Mouse (Mus musculus) left cerebral cortex, adult 2 months (tissue): Measurements from ENCODE around the gene Slc29a4. TPM values are rescaled to one million over a fixed set of nuclear protein-coding genes. Genes with fewer than 3 reads are reported as not detected.

Source experiments
- DNase-seq, 2 experiments: peaks; one replicate each; pipeline ENCODE4 v3.0.0; 2021 to 2022; ENCODE audit warnings: low spot score in 2 of 2, mixed read lengths in 1 of 2; ENCODE audit errors: extremely low spot score in 1 of 2
- H3K27ac ChIP-seq: fragments of 200-600 bp; 2 replicates; pipeline ENCODE4 v1.8.1; 2022
- H3K4me3 ChIP-seq: fragments of 200-600 bp; 2 replicates; pipeline ENCODE4 v1.8.1; 2022
- CTCF ChIP-seq: fragments of 200-600 bp; IDR thresholded peaks from 2 replicates; pipeline ENCODE4 v1.8.1; 2022; ENCODE audit warnings: antibody characterized with exemption, mild to moderate bottlenecking, moderate library complexity
- intact Hi-C: fragments of 180-260 bp; cut with DNase I; formaldehyde crosslinking; loops from one replicate; pipeline ENCODE4 v1.15.1; 2025
- total RNA-seq, 2 experiments: library from RNA; stranded (reverse); gene quantifications; 2 replicates each; pipeline ENCODE4 v1.2.3; 2021

The Slc29a4 gene
- total RNA-seq, 2 experiments from 2014 or later: 10.1 to 11.2 TPM

DNA sequence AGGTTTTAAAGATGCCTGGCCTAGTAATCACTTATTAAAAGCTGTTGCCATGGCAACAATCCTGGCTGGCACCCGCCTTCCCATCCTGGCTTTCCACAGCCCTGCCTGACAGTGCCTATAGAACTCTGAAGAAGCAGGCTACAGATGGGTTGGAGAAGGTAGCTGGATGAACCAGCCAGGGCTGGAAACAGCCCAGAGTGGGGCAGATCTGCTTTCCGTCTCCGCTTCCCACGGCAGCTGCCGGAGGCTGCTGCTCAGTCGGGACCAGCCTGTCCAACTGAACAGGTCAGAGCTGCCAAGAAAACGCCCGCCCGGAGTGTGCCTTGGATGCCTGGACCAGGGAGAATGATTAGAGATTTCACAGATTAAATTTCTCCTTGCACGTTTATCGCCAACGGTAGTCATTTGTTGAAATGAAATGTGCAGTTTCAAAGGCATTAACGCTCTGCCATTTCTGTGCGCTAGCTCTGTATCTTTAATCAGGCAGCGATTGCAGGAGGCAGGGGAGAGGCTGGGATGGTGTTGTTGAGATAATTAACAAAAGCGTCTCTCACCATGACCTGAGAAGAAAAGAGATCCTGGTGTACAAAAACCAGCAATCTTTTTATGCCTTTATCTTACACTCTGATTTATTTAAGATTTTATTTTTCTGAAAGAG, 69.1 kb downstream of the Slc29a4 start:
- intact Hi-C loops: loop anchor here (1.0 to 10.0 kb wide), 2 partner anchors 173 to 292 kb away; no protein-coding TSS in a partner anchor
- no peak overlapping the region for H3K4me3 ChIP-seq
- H3K27ac ChIP-seq: peak overlapping the region; percentile 63
- no peak for TF ChIP-seq CTCF
- peak; percentile 66 to 72 for DNase-seq

DNA sequence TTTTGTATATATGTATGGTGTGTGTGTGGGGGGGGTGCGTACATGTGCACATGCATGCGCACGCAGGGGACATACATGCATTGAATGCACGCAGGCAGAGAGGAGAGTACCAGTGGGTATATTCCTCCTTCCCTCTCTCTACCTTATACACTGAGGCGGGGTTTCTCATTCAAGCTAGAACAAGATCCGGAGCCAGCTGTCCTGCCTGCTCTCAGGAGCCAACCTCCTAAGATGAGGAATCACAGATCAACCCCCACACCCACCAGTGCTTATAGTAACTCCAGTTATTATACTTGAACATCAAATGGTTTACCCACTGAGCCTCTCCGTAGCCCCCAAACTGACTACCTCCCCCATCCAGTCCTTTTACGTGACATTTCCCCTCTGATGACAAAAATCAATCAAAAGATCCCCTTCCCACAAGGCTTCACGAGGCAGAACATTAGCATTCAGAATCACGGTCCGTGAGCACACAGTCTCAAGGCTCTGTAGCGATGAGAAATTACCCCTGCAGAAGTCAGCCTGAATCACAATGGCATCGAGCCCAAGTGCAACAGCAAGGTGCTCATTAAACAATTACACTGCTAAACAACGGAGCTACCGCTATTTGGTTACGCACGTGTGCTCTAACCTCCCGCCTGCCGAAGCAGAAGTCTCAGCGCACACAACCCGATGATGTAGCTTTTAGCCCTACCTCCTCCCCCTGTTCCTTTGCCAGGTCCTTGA, 69.9 kb downstream of the Slc29a4 start:
- TF ChIP-seq CTCF: no peak
- H3K4me3 ChIP-seq: no peak overlapping the region
- DNase-seq: no peak
- intact Hi-C loops: loop anchor here (10.0 kb wide), 1 partner anchor 173 kb away; no protein-coding TSS in a partner anchor
- no peak overlapping the region; the same call in 1 of the 2 replicates for H3K27ac ChIP-seq

DNA sequence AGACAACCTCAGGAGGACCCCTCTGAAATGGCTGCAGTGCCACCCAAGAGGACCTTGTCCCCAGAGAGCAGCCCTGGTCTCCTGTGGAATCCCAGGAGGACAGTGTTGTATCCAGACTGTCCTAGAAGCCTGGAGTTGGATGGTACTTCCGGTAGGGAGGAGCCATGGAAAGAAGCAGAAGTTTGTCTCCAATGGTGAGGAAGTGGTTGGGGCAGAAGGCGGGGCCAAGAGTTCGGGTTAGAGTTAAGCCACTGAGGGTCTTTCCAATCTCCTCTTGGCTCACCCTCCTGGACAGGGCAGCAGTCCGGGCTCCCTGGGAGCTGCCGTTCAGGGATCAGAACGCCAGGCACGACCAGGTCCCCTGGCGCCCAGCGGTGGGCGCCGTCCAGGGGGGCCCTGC, 72.0 kb downstream of the Slc29a4 start:
- Histone ChIP-seq H3K27ac (no peak overlapping the region), H3K4me3 (no peak overlapping the region)
- no peak for DNase-seq
- no peak for TF ChIP-seq CTCF
- intact Hi-C loops: loop anchor here (10.0 kb wide), 1 partner anchor 170 kb away; no protein-coding TSS in a partner anchor

DNA sequence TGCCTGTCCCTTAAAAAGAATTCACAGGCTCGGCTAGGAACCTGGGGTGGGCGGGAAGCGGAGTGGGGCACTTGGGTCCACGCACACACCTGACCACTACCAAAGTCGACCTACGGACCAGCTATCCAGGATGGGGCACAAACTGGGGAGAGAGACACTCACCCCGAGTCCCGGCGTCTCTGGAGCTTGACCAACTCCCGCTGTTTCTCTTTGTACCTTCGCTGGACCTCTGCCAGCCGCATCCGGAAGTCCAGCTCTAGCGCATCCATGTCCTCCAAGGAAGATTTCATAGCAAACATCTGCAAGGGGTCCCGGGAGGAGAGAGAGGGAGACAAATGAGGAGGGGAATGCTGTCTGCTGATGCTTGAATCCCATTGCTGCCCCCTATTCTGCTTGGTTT, 72.6 kb downstream of the Slc29a4 start:
- no peak for TF ChIP-seq CTCF
- no peak overlapping the region for H3K4me3 ChIP-seq
- no peak overlapping the region for H3K27ac ChIP-seq
- intact Hi-C loops: loop anchor here (10.0 kb wide), 1 partner anchor 170 kb away; no protein-coding TSS in a partner anchor
- no peak for DNase-seq

DNA sequence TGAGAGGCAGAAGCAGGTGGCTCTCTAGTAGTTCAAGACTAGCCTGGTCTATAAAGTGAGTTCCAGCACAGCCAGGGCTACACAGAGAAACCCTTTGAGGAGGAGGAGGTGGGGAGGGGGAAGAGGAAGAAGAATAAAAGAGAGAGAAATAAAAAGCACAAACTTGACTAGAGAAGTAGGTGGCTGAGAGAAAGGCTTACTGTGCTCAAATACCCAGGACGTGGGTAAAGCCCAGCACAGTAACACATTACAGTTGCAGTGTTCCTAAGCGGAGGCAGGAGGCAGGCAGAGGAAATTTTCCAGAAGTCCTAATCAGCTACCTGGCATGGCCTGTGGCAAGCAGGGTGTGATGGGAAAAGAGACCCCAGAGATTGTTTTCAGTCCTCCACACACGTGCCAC, 74.4 kb downstream of the Slc29a4 start:
- H3K4me3 ChIP-seq: no peak overlapping the region
- intact Hi-C loops: loop anchor here (10.0 kb wide), 1 partner anchor 168 kb away; no protein-coding TSS in a partner anchor
- no peak for TF ChIP-seq CTCF
- H3K27ac ChIP-seq: 0 out of 2 replicates have a peak overlapping the region, but pooled peaks have one; percentile 15
- DNase-seq: no peak

DNA sequence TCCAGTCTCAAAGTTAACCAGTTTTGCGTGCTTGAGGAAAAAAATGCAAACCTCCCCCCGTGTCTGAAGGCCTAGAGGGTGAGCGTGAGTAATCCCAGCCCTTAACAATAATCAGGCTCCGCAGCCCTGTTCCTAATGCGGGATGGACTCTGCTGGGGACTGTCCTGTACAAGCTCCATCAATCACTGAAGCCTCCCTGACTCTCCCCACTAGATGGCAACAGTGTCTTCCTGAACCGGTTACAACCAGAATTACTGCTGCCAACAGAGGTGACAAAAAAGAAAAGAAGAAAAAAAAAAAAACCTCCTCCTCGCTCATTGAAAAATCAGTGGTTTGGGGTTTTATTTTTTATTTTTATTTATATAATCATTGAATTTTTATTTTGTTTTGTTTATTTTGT, 75.6 kb downstream of the Slc29a4 start:
- DNase-seq: peak; percentile 69 to 75
- Histone ChIP-seq H3K4me3 (no peak overlapping the region), H3K27ac (no peak overlapping the region; the same call in 1 of the 2 replicates)
- intact Hi-C loops: loop anchor here (1.0 to 10.0 kb wide), 5 partner anchors 46 to 167 kb away; no protein-coding TSS in a partner anchor
- TF ChIP-seq CTCF: peak; percentile 83

DNA sequence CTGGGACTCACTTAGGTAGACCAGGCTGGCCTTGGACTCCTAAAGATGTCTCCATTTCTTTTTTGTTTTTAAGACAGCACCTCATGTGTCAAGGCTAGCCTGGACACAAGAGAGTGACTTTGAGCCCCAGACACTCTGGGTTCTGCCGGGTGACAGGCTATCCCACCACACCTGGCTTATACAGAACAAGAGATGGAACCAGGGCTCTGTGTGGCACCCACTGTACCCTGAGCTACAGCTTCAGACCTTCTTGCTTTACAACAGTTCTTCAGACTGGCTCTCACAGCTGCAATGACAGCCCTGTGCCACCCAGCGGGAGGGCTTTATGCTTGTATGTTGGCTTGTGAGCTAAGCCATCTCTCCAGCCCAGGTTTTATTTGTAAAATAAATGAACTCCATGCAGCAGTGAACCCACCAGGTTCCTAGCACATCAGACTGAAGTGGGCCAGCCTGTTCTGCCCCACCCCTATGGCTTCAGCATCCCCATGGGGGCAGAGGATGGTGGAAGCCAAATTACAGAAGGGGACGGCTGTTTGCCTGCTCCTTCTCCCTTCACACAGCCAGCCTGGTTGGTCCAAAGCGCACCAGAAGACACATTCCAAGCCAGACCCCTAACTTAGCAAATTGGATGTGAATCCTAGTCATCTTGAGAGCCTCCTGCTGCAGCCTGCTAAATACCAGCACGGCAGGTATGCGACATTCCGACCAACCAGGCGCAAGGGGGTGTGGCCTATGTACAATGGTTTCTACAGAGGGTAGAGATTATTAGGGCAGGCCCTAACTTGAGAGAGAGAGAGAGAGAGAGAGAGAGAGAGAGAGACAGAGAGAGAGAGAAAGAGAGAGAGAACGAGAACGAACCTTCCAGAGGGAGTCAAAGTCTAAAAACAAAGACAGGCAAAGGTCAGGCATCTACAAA, 76.3 kb downstream of the Slc29a4 start:
- peak overlapping the region; percentile 29; the same call in 1 of the 2 replicates for H3K27ac ChIP-seq
- intact Hi-C loops: loop anchor here (1.0 to 10.0 kb wide), 5 partner anchors 46 to 166 kb away; no protein-coding TSS in a partner anchor
- no peak for TF ChIP-seq CTCF
- DNase-seq: no peak
- H3K4me3 ChIP-seq: no peak overlapping the region

DNA sequence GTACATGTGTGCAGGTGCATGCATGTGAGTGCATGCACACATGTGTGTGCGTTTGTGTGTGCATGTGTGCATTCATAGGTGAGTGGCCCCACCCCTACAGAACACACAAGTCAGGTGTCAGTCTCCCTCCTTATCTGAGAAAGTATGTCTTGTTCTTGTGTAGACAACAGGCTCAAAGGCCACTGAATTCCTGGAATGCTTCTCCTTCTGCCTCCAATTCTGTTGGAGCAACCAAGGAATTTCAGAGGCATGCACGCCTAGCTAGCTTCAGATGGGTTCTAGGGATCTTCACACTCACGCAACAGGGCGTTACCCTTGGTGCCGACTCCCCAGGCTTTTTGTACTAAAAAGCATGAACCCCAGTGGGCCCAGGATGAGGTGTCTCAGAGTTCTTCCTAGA, 77.3 kb downstream of the Slc29a4 start:
- intact Hi-C loops: loop anchor here (10.0 kb wide), 1 partner anchor 165 kb away; no protein-coding TSS in a partner anchor
- Histone ChIP-seq H3K4me3 (no peak overlapping the region), H3K27ac (no peak overlapping the region)
- no peak for TF ChIP-seq CTCF
- no peak for DNase-seq

DNA sequence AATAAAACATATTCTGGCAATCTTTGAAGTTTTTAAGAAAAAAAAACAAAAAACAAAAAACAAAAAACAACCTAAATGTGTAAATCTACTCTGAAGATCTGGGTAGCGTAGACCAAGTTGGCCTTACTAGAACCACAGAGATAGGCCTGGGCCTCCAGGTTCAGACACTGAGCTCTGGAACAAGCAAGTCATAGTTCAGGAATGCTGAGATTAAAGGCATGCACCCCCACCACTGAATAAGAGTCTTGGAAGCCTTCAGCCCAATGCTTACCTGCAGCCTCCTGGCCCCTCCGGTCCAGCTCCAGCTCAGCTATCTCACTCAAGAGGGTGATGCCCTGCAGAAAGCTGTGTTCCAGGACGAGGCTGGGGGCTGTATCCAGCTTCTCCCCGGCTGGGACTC, 78.7 kb downstream of the Slc29a4 start:
- DNase-seq: no peak
- no peak for TF ChIP-seq CTCF
- Histone ChIP-seq H3K27ac (no peak overlapping the region), H3K4me3 (no peak overlapping the region)
- intact Hi-C loops: no loop called here

DNA sequence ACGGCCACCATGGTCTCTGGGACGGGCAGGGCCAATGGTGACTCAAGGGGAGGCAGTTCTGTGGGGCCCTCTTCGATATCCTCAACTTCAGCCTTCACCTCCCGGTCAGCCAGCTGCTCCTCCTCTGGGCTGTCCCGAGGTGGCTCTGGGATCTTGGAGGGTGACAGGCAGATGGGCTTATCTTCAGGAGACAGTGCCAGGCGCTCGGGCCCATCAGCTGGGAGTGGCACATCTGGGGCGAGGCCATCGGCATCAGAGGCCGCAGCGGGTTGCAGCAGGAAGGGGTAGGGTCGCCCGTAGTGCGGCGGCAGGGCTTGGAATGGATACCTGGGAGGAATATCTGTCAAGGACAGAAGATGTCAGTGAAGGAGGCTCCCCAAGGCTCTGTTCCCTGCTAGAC, 79.7 kb downstream of the Slc29a4 start:
- no peak overlapping the region for H3K27ac ChIP-seq
- no peak for TF ChIP-seq CTCF
- no peak overlapping the region for H3K4me3 ChIP-seq
- intact Hi-C loops: no loop called here
- DNase-seq: no peak

Other genes starting within 250 kb of the Slc29a4 start
- gene Ap5z1, start 228.6 kb upstream of the Slc29a4 start, total RNA-seq: 10 to 100 TPM; 22.2 to 22.6 TPM
- under 1 TPM; 0.77 to 0.96 TPM for gene Papolb, start 162.4 kb upstream of the Slc29a4 start, total RNA-seq
- gene Radil, start 141.4 kb upstream of the Slc29a4 start, total RNA-seq: 10 to 100 TPM; 19.5 to 20.4 TPM
- gene Mmd2, start 83.7 kb upstream of the Slc29a4 start, total RNA-seq: 100 to 1,000 TPM; 103 to 104 TPM
- gene Wipi2, start 64.8 kb upstream of the Slc29a4 start, total RNA-seq: 100 to 1,000 TPM in 1 of 2 experiments, 10 to 100 TPM in 1; 99.7 to 102 TPM
- 100 to 1,000 TPM; 139 to 141 TPM for gene Tnrc18, start 125.2 kb downstream of the Slc29a4 start, total RNA-seq
- 10 to 100 TPM; 31.5 to 33.2 TPM for gene Fbxl18, start 202.9 kb downstream of the Slc29a4 start, total RNA-seq
- 1,000 to 10,000 TPM; 2,227 to 2,233 TPM for gene Actb, start 214.2 kb downstream of the Slc29a4 start, total RNA-seq